Mouse (Mus musculus): ENCODE results near the gene Fgfr2. TPM values are rescaled to one million over a fixed set of nuclear protein-coding genes. Genes with fewer than 3 reads are reported as not detected.

The Fgfr2 gene
- total RNA-seq, 2 experiments from 2014 or later, result 1.7 to 3.7 TPM

- ATAC-seq (replicated peaks; ENCODE audit: low FRiP score, poor library complexity, severe bottlenecking), result no peak
Measured at GRCm38 (mm10) chr7:133053757-133054156, 69.4 kb downstream of the Fgfr2 start.

- ATAC-seq (replicated peaks; ENCODE audit: low FRiP score, poor library complexity, severe bottlenecking), result no peak
Measured at GRCm38 (mm10) chr7:133052819-133053218, 70.3 kb downstream of the Fgfr2 start.

- no peak for ATAC-seq (replicated peaks; ENCODE audit: low FRiP score, poor library complexity, severe bottlenecking)
Measured at GRCm38 (mm10) chr7:133050681-133051080, 72.5 kb downstream of the Fgfr2 start.

- no peak for ATAC-seq (replicated peaks; ENCODE audit: low FRiP score, poor library complexity, severe bottlenecking)
Measured at GRCm38 (mm10) chr7:133048085-133048630, 75.0 kb downstream of the Fgfr2 start.

GRCm38 (mm10) chr7:133047287-133047686 is 75.9 kb downstream of the Fgfr2 start:
- no peak for ATAC-seq (replicated peaks; ENCODE audit: low FRiP score, poor library complexity, severe bottlenecking)

- ATAC-seq (replicated peaks; ENCODE audit: low FRiP score, poor library complexity, severe bottlenecking), result no peak
Measured at GRCm38 (mm10) chr7:133044721-133045120, 78.4 kb downstream of the Fgfr2 start.

- ATAC-seq (replicated peaks; ENCODE audit: low FRiP score, poor library complexity, severe bottlenecking), result no peak
Measured at GRCm38 (mm10) chr7:133041784-133042183, 81.4 kb downstream of the Fgfr2 start.

- no peak for ATAC-seq (replicated peaks; ENCODE audit: low FRiP score, poor library complexity, severe bottlenecking)
Measured at GRCm38 (mm10) chr7:133040688-133041345, 82.3 kb downstream of the Fgfr2 start.

- no peak for ATAC-seq (replicated peaks; ENCODE audit: low FRiP score, poor library complexity, severe bottlenecking)
Measured at GRCm38 (mm10) chr7:133039556-133040255, 83.4 kb downstream of the Fgfr2 start.

GRCm38 (mm10) chr7:133037618-133038017 is 85.5 kb downstream of the Fgfr2 start:
- ATAC-seq (replicated peaks; ENCODE audit: low FRiP score, poor library complexity, severe bottlenecking), result no peak

- ATAC-seq (replicated peaks; ENCODE audit: low FRiP score, poor library complexity, severe bottlenecking), result no peak
Measured at GRCm38 (mm10) chr7:133037217-133037616, 85.9 kb downstream of the Fgfr2 start.

- ATAC-seq (replicated peaks; ENCODE audit: low FRiP score, poor library complexity, severe bottlenecking), result no peak
Measured at GRCm38 (mm10) chr7:133035901-133036300, 87.2 kb downstream of the Fgfr2 start.

- ATAC-seq (replicated peaks; ENCODE audit: low FRiP score, poor library complexity, severe bottlenecking), result no peak
Measured at GRCm38 (mm10) chr7:133032589-133033203, 90.5 kb downstream of the Fgfr2 start.

GRCm38 (mm10) chr7:133029496-133030047 is 93.6 kb downstream of the Fgfr2 start:
- ATAC-seq (replicated peaks; ENCODE audit: low FRiP score, poor library complexity, severe bottlenecking), result no peak

GRCm38 (mm10) chr7:133029004-133029403 is 94.1 kb downstream of the Fgfr2 start:
- ATAC-seq (replicated peaks; ENCODE audit: low FRiP score, poor library complexity, severe bottlenecking), result no peak

GRCm38 (mm10) chr7:133027930-133028329 is 95.2 kb downstream of the Fgfr2 start:
- ATAC-seq (replicated peaks; ENCODE audit: low FRiP score, poor library complexity, severe bottlenecking), result no peak

- no peak for ATAC-seq (replicated peaks; ENCODE audit: low FRiP score, poor library complexity, severe bottlenecking)
Measured at GRCm38 (mm10) chr7:133024694-133025093, 98.5 kb downstream of the Fgfr2 start.

- no peak for ATAC-seq (replicated peaks; ENCODE audit: low FRiP score, poor library complexity, severe bottlenecking)
Measured at GRCm38 (mm10) chr7:133019481-133020020, 103.6 kb downstream of the Fgfr2 start.

- ATAC-seq (replicated peaks; ENCODE audit: low FRiP score, poor library complexity, severe bottlenecking), result no peak
Measured at GRCm38 (mm10) chr7:133018961-133019360, 104.2 kb downstream of the Fgfr2 start.

- no peak for ATAC-seq (replicated peaks; ENCODE audit: low FRiP score, poor library complexity, severe bottlenecking)
Measured at GRCm38 (mm10) chr7:133015416-133016070, 107.6 kb downstream of the Fgfr2 start.
